Comparison of ENCODE assay signal across 10 mouse cellular contexts in genomic region chrX:103744171-103745039, GRCm38 (mm10).
DNase-seq lines count a peak whose midpoint lies in the region; ATAC-seq and TF ChIP-seq lines count a peak whose summit lies in the region.
"Had no signal": no experiment of that assay in that cellular context is flagged by ENCODE, and none has a peak within 500 bp of the region (broad histone marks: within the 10 kb centered on the region; RNA-seq: fewer than 3 reads in every experiment).

No protein-coding gene starts in this region.

- peaks cover 32% of the 10 kb centered on the region for H3K27me3 ChIP-seq in neural tube, embryonic 11.5 days (ENCODE audit: control insufficient read depth, insufficient read depth, low read length)
- H3K27me3 ChIP-seq: CH12.LX had no signal

- H3K9ac ChIP-seq in neural tube, embryonic 11.5 days (ENCODE audit: low read length), result no peak overlapping the region

- H3K4me3 ChIP-seq in neural tube, embryonic 11.5 days (ENCODE audit: low read depth, low read length), result no peak overlapping the region

- WGBS in neural tube, embryonic 11.5 days, result 48% methylated on average over 7 of the region's 7 CpGs

- DNase-seq in brain, embryonic 14.5 days (ENCODE audit: low read depth), result peak; percentile 95
- DNase-seq in forelimb bud, embryonic 11.5 days (ENCODE audit: low read depth, low spot score), result peak; percentile 63
- DNase-seq in layer of hippocampus, postnatal 36 days, result peak; percentile 40 to 60
- DNase-seq in neural tube, embryonic 11.5 days (ENCODE audit: low spot score), result peak; percentile 73
- DNase-seq in yolk sac, embryonic 10.5 days (ENCODE audit: low spot score), result no peak
- no peak for DNase-seq in gastrocnemius, postnatal 36 days
- no peak for DNase-seq in gastrocnemius, adult 18-20 months (ENCODE audit: low spot score)
- no peak for DNase-seq in thymus, postnatal 10 days (ENCODE audit: low spot score in 2 of 2)
- DNase-seq: cerebellum, adult 9-11 months had no signal

- H3K36me3 ChIP-seq in neural tube, embryonic 11.5 days (ENCODE audit: control insufficient read depth, insufficient read depth, low read length), result no peaks in the 10 kb centered on the region

- no peak for TF ChIP-seq POLR2A in brain, embryonic 14.5 days (IDR thresholded peaks at IDR 0.05; ENCODE audit: borderline replicate concordance, extremely low read depth, insufficient read depth, insufficient read length, poor library complexity, severe bottlenecking)

- ATAC-seq in neural tube, embryonic 11.5 days (ENCODE audit: insufficient read depth, low FRiP score, low TSS enrichment), result peak; percentile 88

- no peak overlapping the region for H3K4me2 ChIP-seq in neural tube, embryonic 11.5 days (ENCODE audit: low read depth)

- no peak overlapping the region for H3K27ac ChIP-seq in neural tube, embryonic 11.5 days (ENCODE audit: low read depth, low read length)

- no peaks in the 10 kb centered on the region for H3K9me3 ChIP-seq in neural tube, embryonic 11.5 days (ENCODE audit: control insufficient read depth, low read length)

- no peak for TF ChIP-seq CTCF in brain, embryonic 14.5 days (IDR thresholded peaks at IDR 0.05; ENCODE audit: borderline replicate concordance, extremely low read depth, insufficient read depth, insufficient read length)

- intact Hi-C loops in gastrocnemius, postnatal 36 days (cut with DNase I), result no loop called here

- no peaks in the 10 kb centered on the region for H3K4me1 ChIP-seq in neural tube, embryonic 11.5 days (ENCODE audit: control insufficient read depth, insufficient read depth, low read length)

Comparison
In these comparisons a context has a peak if more than half of its experiments do, and no peak if none do; other contexts are left out.
1. DNase-seq: peak in brain, embryonic 14.5 days (single experiment), forelimb bud, embryonic 11.5 days (single experiment), layer of hippocampus, postnatal 36 days (2 of 2) and neural tube, embryonic 11.5 days (single experiment); none in yolk sac, embryonic 10.5 days (single experiment), gastrocnemius, postnatal 36 days (0 of 2), gastrocnemius, adult 18-20 months (single experiment) and thymus, postnatal 10 days (0 of 2).